In the genomic region with DNA sequence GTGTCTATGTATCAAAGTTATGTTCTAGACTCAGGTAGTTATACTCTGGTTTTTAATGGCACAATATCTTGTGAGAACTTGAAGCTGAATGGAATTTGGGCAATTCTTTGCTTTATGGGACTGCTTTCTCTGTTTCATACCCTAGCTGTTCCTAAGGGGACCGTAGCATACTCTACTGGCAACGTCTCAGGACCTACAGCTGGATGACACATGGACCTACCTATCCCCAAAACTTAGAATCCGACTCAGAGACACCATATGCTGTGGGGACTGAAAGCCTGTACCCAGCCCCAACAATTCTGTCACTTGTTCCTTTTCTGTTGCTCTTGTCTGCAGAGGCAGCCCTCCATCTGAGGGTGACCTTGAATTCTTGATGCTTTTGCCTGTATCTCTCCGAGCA, we compare ENCODE assay signal across 12 mouse cellular contexts. TPM values are rescaled to one million over a fixed set of nuclear protein-coding genes. Genes with fewer than 3 reads are reported as not detected.
DNase-seq lines count a peak whose midpoint lies in the region; ATAC-seq and TF ChIP-seq lines count a peak whose summit lies in the region.
"Had no signal": no experiment of that assay in that cellular context is flagged by ENCODE, and none has a peak within 500 bp of the region (broad histone marks: within the 10 kb centered on the region; RNA-seq: fewer than 3 reads in every experiment).

No protein-coding gene starts in this region.

- no peak for TF ChIP-seq EP300 in lung, postnatal 0 days (IDR thresholded peaks at IDR 0.05)

- no peaks in the 10 kb centered on the region for H3K9me3 ChIP-seq in hindbrain, embryonic 16.5 days (ENCODE audit: control insufficient read depth, low read length)
- H3K9me3 ChIP-seq in hindbrain, embryonic 13.5 days: no peaks in the 10 kb centered on the region
- H3K9me3 ChIP-seq in lung, postnatal 0 days (ENCODE audit: low read length): no peaks in the 10 kb centered on the region
- H3K9me3 ChIP-seq: forebrain, embryonic 15.5 days; liver, embryonic 15.5 days had no signal

- H3K4me2 ChIP-seq in hindbrain, embryonic 16.5 days (ENCODE audit: low read length): no peak overlapping the region
- H3K4me2 ChIP-seq in hindbrain, embryonic 13.5 days: no peak overlapping the region
- no peak overlapping the region for H3K4me2 ChIP-seq in lung, postnatal 0 days (replicated peaks; ENCODE audit: low read depth, low read length)
- H3K4me2 ChIP-seq: liver, embryonic 15.5 days had no signal

- H3K4me3 ChIP-seq in gastrocnemius, adult 2 months: peak overlapping the region; percentile 58
- no peak overlapping the region for H3K4me3 ChIP-seq in hindbrain, embryonic 16.5 days (ENCODE audit: low read length)
- H3K4me3 ChIP-seq in hindbrain, embryonic 13.5 days: no peak overlapping the region
- H3K4me3 ChIP-seq in lung, postnatal 0 days (ENCODE audit: low read depth, low read length): no peak overlapping the region
- H3K4me3 ChIP-seq: forebrain, embryonic 15.5 days; liver, embryonic 15.5 days had no signal

- H3K27ac ChIP-seq in gastrocnemius, adult 2 months: peak overlapping the region; percentile 91
- H3K27ac ChIP-seq in hindbrain, embryonic 16.5 days (ENCODE audit: low read depth, low read length): no peak overlapping the region
- no peak overlapping the region for H3K27ac ChIP-seq in hindbrain, embryonic 13.5 days
- peak overlapping the region; percentile 63; the same call in 1 of the 2 replicates for H3K27ac ChIP-seq in lung, postnatal 0 days (ENCODE audit: low read length)

- no peak overlapping the region for H3K9ac ChIP-seq in hindbrain, embryonic 16.5 days (ENCODE audit: low read depth, low read length)
- H3K9ac ChIP-seq in hindbrain, embryonic 13.5 days: no peak overlapping the region
- H3K9ac ChIP-seq in lung, postnatal 0 days (replicated peaks; ENCODE audit: low read depth): no peak overlapping the region
- H3K9ac ChIP-seq: forebrain, embryonic 15.5 days; liver, embryonic 15.5 days had no signal

- no peak for DNase-seq in gastrocnemius, adult 2 months
- DNase-seq in gastrocnemius, postnatal 36 days: no peak
- no peak for DNase-seq in lung, postnatal 0 days (ENCODE audit: low spot score)
- DNase-seq in lung, postnatal 25 days (ENCODE audit: low spot score): no peak
- no peak for DNase-seq in frontal cortex, postnatal 10 days (ENCODE audit: low spot score in 2 of 2)
- DNase-seq: adrenal gland, postnatal 25 days; kidney, adult 11 months had no signal

- ATAC-seq in hindbrain, embryonic 16.5 days: 0 out of 2 replicates have a peak, but pooled peaks have one; percentile 19
- ATAC-seq in hindbrain, embryonic 13.5 days (ENCODE audit: low FRiP score): no peak; the same call in 1 of the 2 replicates
- ATAC-seq in lung, postnatal 0 days: no peak
- ATAC-seq in megakaryocyte, adult 5-6 weeks (ENCODE audit: poor library complexity, severe bottlenecking): no peak

- no peaks in the 10 kb centered on the region for H3K27me3 ChIP-seq in hindbrain, embryonic 16.5 days (replicated peaks; ENCODE audit: control insufficient read depth, insufficient read depth, low read length)
- no peaks in the 10 kb centered on the region for H3K27me3 ChIP-seq in hindbrain, embryonic 13.5 days
- H3K27me3 ChIP-seq in lung, postnatal 0 days (replicated peaks; ENCODE audit: insufficient read depth, low read length): no peaks in the 10 kb centered on the region
- H3K27me3 ChIP-seq: forebrain, embryonic 15.5 days; liver, embryonic 15.5 days had no signal

- TF ChIP-seq CTCF in gastrocnemius, adult 2 months (IDR thresholded peaks at IDR 0.05): no peak
- TF ChIP-seq CTCF in lung, postnatal 0 days (IDR thresholded peaks at IDR 0.05): no peak

- intact Hi-C loops in gastrocnemius, adult 2 months (cut with DNase I): loop anchor here (5.0 kb wide), 1 partner anchor 72 kb away; no protein-coding TSS in a partner anchor
- intact Hi-C loops in gastrocnemius, postnatal 36 days (cut with DNase I): no loop called here

- peaks cover 17% of the 10 kb centered on the region for H3K4me1 ChIP-seq in hindbrain, embryonic 16.5 days (ENCODE audit: control insufficient read depth, insufficient read depth, low read depth, low read length)
- peaks cover 24% of the 10 kb centered on the region for H3K4me1 ChIP-seq in hindbrain, embryonic 13.5 days (replicated peaks)
- peaks cover 18% of the 10 kb centered on the region; the same call in 1 of the 2 replicates for H3K4me1 ChIP-seq in lung, postnatal 0 days (ENCODE audit: insufficient read depth, low read depth, low read length)

- 79% methylated on average over 4 of the region's 4 CpGs for WGBS in hindbrain, embryonic 16.5 days
- WGBS in hindbrain, embryonic 13.5 days: 80% methylated on average over 4 of the region's 4 CpGs
- WGBS in lung, postnatal 0 days: 52% methylated on average over 4 of the region's 4 CpGs

- no peaks in the 10 kb centered on the region for H3K36me3 ChIP-seq in hindbrain, embryonic 16.5 days (ENCODE audit: control insufficient read depth, insufficient read depth, low read length)
- H3K36me3 ChIP-seq in hindbrain, embryonic 13.5 days: no peaks in the 10 kb centered on the region
- H3K36me3 ChIP-seq in lung, postnatal 0 days (ENCODE audit: insufficient read depth, low read length): no peaks in the 10 kb centered on the region
- H3K36me3 ChIP-seq: forebrain, embryonic 15.5 days; liver, embryonic 15.5 days had no signal

RNA-seq across cellular contexts. Expression of a gene that starts 23.3 kb away (rescaled TPM):
- 10 to 100 TPM; 67.7 to 71.6 TPM for total RNA-seq in gastrocnemius, adult 2 months (2021)
- total RNA-seq in gastrocnemius, postnatal 36 days (2021): 100 to 1,000 TPM in 1 of 2 experiments, 10 to 100 TPM in 1; 79.6 to 103 TPM
- 15.4 and 19.1 TPM in 2 replicates for polyA plus RNA-seq in hindbrain, embryonic 16.5 days (2015; fragmentation: Nextera tagmentation; extraction: Ambion mirVana)
- polyA plus RNA-seq in hindbrain, embryonic 13.5 days (2015; fragmentation: Nextera tagmentation; extraction: Ambion mirVana): 18.6 and 20.2 TPM in 2 replicates
- 101 and 106 TPM in 2 replicates for polyA plus RNA-seq in lung, postnatal 0 days (2015; fragmentation: Nextera tagmentation; extraction: Ambion mirVana)
- total RNA-seq in megakaryocyte, adult 5-6 weeks (2015): 1.1 and 2.3 TPM in 2 replicates
- total RNA-seq in megakaryocyte, adult 5-6 weeks (2017): 0.73 and 0.92 TPM in 2 replicates

Comparison
In these comparisons a context has a peak if more than half of its experiments do, and no peak if none do; other contexts are left out.
1. H3K27ac ChIP-seq: peak in gastrocnemius, adult 2 months (single experiment) and lung, postnatal 0 days (single experiment); none in hindbrain, embryonic 16.5 days (single experiment) and hindbrain, embryonic 13.5 days (single experiment).
2. RNA of a gene that starts 23.3 kb away (total RNA-seq): 79.6 to 103 TPM in gastrocnemius, postnatal 36 days and 67.7 to 71.6 TPM in gastrocnemius, adult 2 months; 0.73 to 2.3 TPM in megakaryocyte, adult 5-6 weeks; every median in the first group is over 10 times any median in the second.